34 mouse cellular contexts compared by ENCODE assay signal in genomic region chr2:75419142-75419541, GRCm38 (mm10).
"Had no signal": no experiment of that assay in that cellular context is flagged by ENCODE, and none has a peak within 500 bp of the region (broad histone marks: within the 10 kb centered on the region; RNA-seq: fewer than 3 reads in every experiment).

No protein-coding gene starts in this region.

- H3K27me3 ChIP-seq: heart, embryonic 12.5 days; heart, embryonic 13.5 days; heart, embryonic 15.5 days; hindbrain, embryonic 12.5 days; hindbrain, embryonic 13.5 days; hindbrain, embryonic 15.5 days; intestine, embryonic 15.5 days had no signal

- H3K27ac ChIP-seq: heart, embryonic 13.5 days; heart, embryonic 15.5 days; hindbrain, embryonic 10.5 days; hindbrain, embryonic 12.5 days; hindbrain, embryonic 13.5 days; hindbrain, embryonic 14.5 days; hindbrain, embryonic 15.5 days; hindbrain, postnatal 0 days; intestine, embryonic 15.5 days; kidney, embryonic 15.5 days; kidney, postnatal 0 days; layer of hippocampus, adult 2 months; left cerebral cortex, adult 2 months had no signal

- H3K4me3 ChIP-seq: heart, embryonic 12.5 days; heart, embryonic 13.5 days; heart, embryonic 15.5 days; hindbrain, embryonic 10.5 days; hindbrain, embryonic 12.5 days; hindbrain, embryonic 13.5 days; hindbrain, embryonic 15.5 days; intestine, embryonic 15.5 days; kidney, embryonic 15.5 days; layer of hippocampus, adult 2 months; left cerebral cortex, adult 2 months had no signal

- H3K9me3 ChIP-seq: heart, embryonic 12.5 days; heart, embryonic 13.5 days; heart, embryonic 15.5 days; hindbrain, embryonic 10.5 days; hindbrain, embryonic 12.5 days; hindbrain, embryonic 13.5 days; hindbrain, embryonic 15.5 days; intestine, embryonic 15.5 days; kidney, embryonic 15.5 days had no signal

- ATAC-seq: hindbrain, embryonic 16.5 days; hindbrain, postnatal 0 days; inflammation-experienced regulatory T-cells, adult 6 months; intestine, embryonic 15.5 days; intestine, embryonic 16.5 days; intestine, postnatal 0 days had no signal

- H3K36me3 ChIP-seq: heart, embryonic 12.5 days; heart, embryonic 13.5 days; heart, embryonic 15.5 days; hindbrain, embryonic 10.5 days; hindbrain, embryonic 12.5 days; hindbrain, embryonic 13.5 days; hindbrain, embryonic 15.5 days; intestine, embryonic 15.5 days; kidney, embryonic 15.5 days had no signal

- H3K4me1 ChIP-seq: heart, embryonic 12.5 days had no signal

- H3K9ac ChIP-seq: heart, embryonic 12.5 days; heart, embryonic 13.5 days; heart, embryonic 15.5 days; hindbrain, embryonic 12.5 days; hindbrain, embryonic 13.5 days; hindbrain, embryonic 14.5 days; hindbrain, embryonic 15.5 days; intestine, embryonic 15.5 days; kidney, embryonic 15.5 days had no signal

- DNase-seq: heart, postnatal 10 days; heart, postnatal 14 days; heart, postnatal 36 days; heart, postnatal 4 days; kidney, adult 11 months; kidney, adult 18-20 months; kidney, adult 2 months; kidney, adult 8-10 months; kidney, adult 9 months; kidney, postnatal 10 days; kidney, postnatal 14 days; kidney, postnatal 25 days; kidney, postnatal 36 days; kidney, postnatal 4 days; layer of hippocampus, adult 9-11 months; layer of hippocampus, postnatal 36 days had no signal
